Comparison of ENCODE assay signal across 8 mouse cellular contexts in the genomic region with DNA sequence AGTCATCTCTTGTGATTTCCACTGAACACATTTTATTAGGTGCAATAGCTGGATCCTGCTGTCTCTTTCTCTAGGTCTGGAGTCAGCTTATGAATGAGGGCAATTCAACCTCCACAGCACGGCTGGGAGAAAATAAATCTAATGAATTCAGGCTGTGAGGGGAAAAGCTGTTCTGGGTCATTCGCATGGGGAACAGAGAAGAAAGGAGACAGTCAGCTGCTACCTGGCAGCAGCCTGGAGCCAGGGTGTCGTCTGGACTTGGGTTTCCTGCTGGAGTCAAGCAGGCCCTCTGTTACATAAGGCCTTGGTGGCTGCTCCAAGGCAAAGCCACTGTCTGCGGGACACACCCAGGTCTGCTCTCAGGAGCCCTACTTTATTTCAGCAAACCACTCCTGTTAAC.
A peak's percentile ranks its signal among the peaks of the same experiment; 100 is the strongest.
DNase-seq lines count a peak whose midpoint lies in the region; ATAC-seq and TF ChIP-seq lines count a peak whose summit lies in the region.
"Had no signal": no experiment of that assay in that cellular context is flagged by ENCODE, and none has a peak within 500 bp of the region (broad histone marks: within the 10 kb centered on the region; RNA-seq: fewer than 3 reads in every experiment).

No protein-coding gene starts in this region.

- ATAC-seq in liver, postnatal 0 days = no peak
- no peak for ATAC-seq in liver, embryonic 12.5 days
- ATAC-seq in hindbrain, embryonic 13.5 days (ENCODE audit: low FRiP score) = peak; percentile 24; the same call in 1 of the 2 replicates
- ATAC-seq in neural tube, embryonic 15.5 days (ENCODE audit: low FRiP score) = peak; percentile 69
- no peak for ATAC-seq in megakaryocyte-erythroid progenitor cell, adult 5-6 weeks (replicated peaks; ENCODE audit: low FRiP score, low TSS enrichment, poor library complexity, severe bottlenecking)

- no peaks in the 10 kb centered on the region for H3K9me3 ChIP-seq in liver, postnatal 0 days (ENCODE audit: low read length)
- no peaks in the 10 kb centered on the region for H3K9me3 ChIP-seq in liver, embryonic 12.5 days (replicated peaks)
- no peaks in the 10 kb centered on the region for H3K9me3 ChIP-seq in hindbrain, embryonic 13.5 days
- H3K9me3 ChIP-seq in neural tube, embryonic 15.5 days (replicated peaks) = no peaks in the 10 kb centered on the region

- no peaks in the 10 kb centered on the region for H3K27me3 ChIP-seq in liver, postnatal 0 days (ENCODE audit: insufficient read depth, low read length)
- H3K27me3 ChIP-seq in liver, embryonic 12.5 days (replicated peaks) = no peaks in the 10 kb centered on the region
- no peaks in the 10 kb centered on the region for H3K27me3 ChIP-seq in hindbrain, embryonic 13.5 days
- no peaks in the 10 kb centered on the region for H3K27me3 ChIP-seq in neural tube, embryonic 15.5 days (replicated peaks)

- no peak for TF ChIP-seq CTCF in liver, postnatal 0 days (IDR thresholded peaks at IDR 0.05; ENCODE audit: low read depth)

- no peaks in the 10 kb centered on the region for H3K36me3 ChIP-seq in liver, postnatal 0 days (replicated peaks; ENCODE audit: insufficient read depth, low read length)
- H3K36me3 ChIP-seq in liver, embryonic 12.5 days = no peaks in the 10 kb centered on the region
- no peaks in the 10 kb centered on the region for H3K36me3 ChIP-seq in hindbrain, embryonic 13.5 days
- no peaks in the 10 kb centered on the region for H3K36me3 ChIP-seq in neural tube, embryonic 15.5 days

- no peak for TF ChIP-seq EP300 in liver, postnatal 0 days (IDR thresholded peaks at IDR 0.05; ENCODE audit: low read depth)

- WGBS in liver, postnatal 0 days (ENCODE audit: insufficient replicate concordance) = 50% methylated on average over 4 of the region's 4 CpGs
- WGBS in liver, embryonic 12.5 days (ENCODE audit: insufficient replicate concordance) = 49% methylated on average over 4 of the region's 4 CpGs
- 43% methylated on average over 4 of the region's 4 CpGs for WGBS in hindbrain, embryonic 13.5 days
- 16% methylated on average over 4 of the region's 4 CpGs for WGBS in neural tube, embryonic 15.5 days

- no peak overlapping the region for H3K4me3 ChIP-seq in liver, postnatal 0 days (ENCODE audit: low read depth, low read length)
- no peak overlapping the region for H3K4me3 ChIP-seq in liver, embryonic 12.5 days
- no peak overlapping the region for H3K4me3 ChIP-seq in hindbrain, embryonic 13.5 days
- H3K4me3 ChIP-seq in neural tube, embryonic 15.5 days (replicated peaks) = no peak overlapping the region

- H3K9ac ChIP-seq in liver, postnatal 0 days (replicated peaks) = no peak overlapping the region
- H3K9ac ChIP-seq in liver, embryonic 12.5 days = no peak overlapping the region
- H3K9ac ChIP-seq in hindbrain, embryonic 13.5 days = no peak overlapping the region
- H3K9ac ChIP-seq in neural tube, embryonic 15.5 days (replicated peaks) = no peak overlapping the region

- H3K4me2 ChIP-seq in liver, postnatal 0 days (ENCODE audit: low read depth, low read length) = no peak overlapping the region
- no peak overlapping the region for H3K4me2 ChIP-seq in liver, embryonic 12.5 days
- H3K4me2 ChIP-seq in hindbrain, embryonic 13.5 days = no peak overlapping the region
- H3K4me2 ChIP-seq in neural tube, embryonic 15.5 days = no peak overlapping the region

- peaks cover 2% of the 10 kb centered on the region; the same call in 1 of the 2 replicates for H3K4me1 ChIP-seq in liver, postnatal 0 days (ENCODE audit: insufficient read depth)
- no peaks in the 10 kb centered on the region for H3K4me1 ChIP-seq in liver, embryonic 12.5 days
- peaks cover 7% of the 10 kb centered on the region for H3K4me1 ChIP-seq in hindbrain, embryonic 13.5 days (replicated peaks)
- peaks cover 13% of the 10 kb centered on the region for H3K4me1 ChIP-seq in neural tube, embryonic 15.5 days

- peak overlapping the region; percentile 74 for H3K27ac ChIP-seq in liver, postnatal 0 days (ENCODE audit: low read depth)
- no peak overlapping the region for H3K27ac ChIP-seq in liver, embryonic 12.5 days
- 0 out of 2 replicates have a peak overlapping the region, but pooled peaks have one; percentile 23 for H3K27ac ChIP-seq in hindbrain, embryonic 13.5 days
- no peak overlapping the region; the same call in 1 of the 2 replicates for H3K27ac ChIP-seq in neural tube, embryonic 15.5 days (replicated peaks)

- no peak for DNase-seq in liver, postnatal 0 days
- DNase-seq in embryo, embryonic 10.5 days (ENCODE audit: low spot score) = peak; percentile 43
- DNase-seq in adipocyte (ENCODE audit: low spot score) = no peak
- DNase-seq: liver had no signal

Comparison
In these comparisons a context has a peak if more than half of its experiments do, and no peak if none do; other contexts are left out.
1. H3K27ac ChIP-seq: peak in liver, postnatal 0 days (single experiment) and hindbrain, embryonic 13.5 days (single experiment); none in liver, embryonic 12.5 days (single experiment) and neural tube, embryonic 15.5 days (single experiment).
2. ATAC-seq: peak in hindbrain, embryonic 13.5 days (single experiment) and neural tube, embryonic 15.5 days (single experiment); none in liver, postnatal 0 days (single experiment), liver, embryonic 12.5 days (single experiment) and megakaryocyte-erythroid progenitor cell, adult 5-6 weeks (single experiment).